Mouse (Mus musculus) limb, embryonic 12.5 days (tissue): ENCODE measurements around the gene Galnt6. TPM values are rescaled to one million over a fixed set of nuclear protein-coding genes. Genes with fewer than 3 reads are reported as not detected.

Experiments used
- ATAC-seq: fragments of 200-750 bp; cut with Nextera tagmentation; 2 replicates; pipeline ENCODE4 v1.8.0; 2017; ENCODE audit warnings: low read depth, moderate TSS enrichment; ENCODE audit not compliant: insufficient number of reproducible peaks, insufficient read depth, low FRiP score, low TSS enrichment
- H3K27ac ChIP-seq: fragments of 300-500 bp; sonication (generic); 2 replicates; pipeline ENCODE4 v1.5.1; 2016; ENCODE audit warnings: mild to moderate bottlenecking, moderate library complexity
- H3K27me3 ChIP-seq: fragments of 300-500 bp; sonication (generic); 2 replicates; pipeline ENCODE4 v1.6.1; 2016; ENCODE audit warnings: mild to moderate bottlenecking, moderate library complexity
- H3K36me3 ChIP-seq: fragments of 300-500 bp; sonication (generic); 2 replicates; pipeline ENCODE4 v1.6.1; 2016; ENCODE audit warnings: mild to moderate bottlenecking, moderate library complexity
- H3K4me1 ChIP-seq: fragments of 300-500 bp; sonication (generic); replicated peaks from 2 replicates; pipeline ENCODE4 v1.6.1; 2016
- H3K4me2 ChIP-seq: fragments of 300-500 bp; sonication (generic); 2 replicates; pipeline ENCODE4 v1.6.1; 2016; ENCODE audit warnings: mild to moderate bottlenecking, moderate library complexity
- H3K4me3 ChIP-seq: fragments of 300-500 bp; sonication (generic); replicated peaks from 2 replicates; pipeline ENCODE4 v1.5.1; 2016; ENCODE audit warnings: mild to moderate bottlenecking
- H3K9ac ChIP-seq: fragments of 300-500 bp; sonication (generic); replicated peaks from 2 replicates; pipeline ENCODE4 v1.6.1; 2016; ENCODE audit warnings: mild to moderate bottlenecking, moderate library complexity
- H3K9me3 ChIP-seq: fragments of 300-500 bp; sonication (generic); 2 replicates; pipeline ENCODE4 v1.6.1; 2016; ENCODE audit warnings: mild to moderate bottlenecking, moderate library complexity
- WGBS: fragments of 180-500 bp; shearing (Covaris S2); methylation state at CpG from one replicate; pipeline ENCODE4 v1.1.7; 2016; 5-methylcytosine and 5-hydroxymethylcytosine counted together
- microRNA-seq: library from miRNA; unstranded; fragments of <30 nt; microRNA quantifications from one replicate; pipeline ENCODE4, GENCODE M21; 2017
- polyA plus RNA-seq: library from polyadenylated mRNA; unstranded; fragments of >200 nt; fragmentation: Nextera tagmentation; extraction: Ambion mirVana; gene quantifications from 2 replicates; pipeline ENCODE4 v1.2.1, GENCODE M21; 2016

The Galnt6 gene
- polyA plus RNA-seq, 1 experiment from 2014 or later = 0.20 TPM

GRCm38 (mm10) chr15:100651610-100652009 is 77.6 kb downstream of the Galnt6 start:
- H3K27me3 ChIP-seq = no peaks in the 10 kb centered on the region
- no peak overlapping the region for H3K4me2 ChIP-seq
- H3K4me1 ChIP-seq = no peaks in the 10 kb centered on the region
- H3K36me3 ChIP-seq = no peaks in the 10 kb centered on the region
- no peak for ATAC-seq
- 83% methylated on average over 9 of the region's 9 CpGs for WGBS
- no peaks in the 10 kb centered on the region for H3K9me3 ChIP-seq
- no peak overlapping the region for H3K9ac ChIP-seq
- no peak overlapping the region for H3K4me3 ChIP-seq
- H3K27ac ChIP-seq = no peak overlapping the region

DNA sequence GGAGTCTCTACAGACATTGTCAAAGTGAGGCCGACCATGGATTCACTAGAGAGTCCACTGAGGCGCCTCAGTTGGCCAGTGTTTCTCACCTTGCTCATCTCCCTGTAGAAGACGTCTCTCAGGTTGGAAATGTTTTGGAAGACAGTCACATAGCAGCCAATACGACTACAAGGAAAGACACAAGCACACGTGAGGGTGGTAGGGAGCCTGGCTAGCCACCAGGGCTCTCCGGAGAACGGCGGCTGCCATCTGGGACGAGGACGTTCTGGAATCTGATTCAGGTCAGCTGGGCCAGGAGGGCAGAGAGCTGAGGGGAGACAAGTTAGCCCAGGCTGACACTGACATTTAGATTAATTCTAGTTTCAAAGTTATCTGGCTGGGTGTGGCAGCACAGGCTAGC is 79.1 kb downstream of the Galnt6 start:
- no peak overlapping the region for H3K27ac ChIP-seq
- no peaks in the 10 kb centered on the region for H3K27me3 ChIP-seq
- no peak overlapping the region for H3K9ac ChIP-seq
- H3K36me3 ChIP-seq = no peaks in the 10 kb centered on the region
- H3K4me2 ChIP-seq = no peak overlapping the region
- no peaks in the 10 kb centered on the region for H3K9me3 ChIP-seq
- no peaks in the 10 kb centered on the region for H3K4me1 ChIP-seq
- H3K4me3 ChIP-seq = no peak overlapping the region
- ATAC-seq = no peak
- 82% methylated on average over 10 of the region's 10 CpGs for WGBS

DNA sequence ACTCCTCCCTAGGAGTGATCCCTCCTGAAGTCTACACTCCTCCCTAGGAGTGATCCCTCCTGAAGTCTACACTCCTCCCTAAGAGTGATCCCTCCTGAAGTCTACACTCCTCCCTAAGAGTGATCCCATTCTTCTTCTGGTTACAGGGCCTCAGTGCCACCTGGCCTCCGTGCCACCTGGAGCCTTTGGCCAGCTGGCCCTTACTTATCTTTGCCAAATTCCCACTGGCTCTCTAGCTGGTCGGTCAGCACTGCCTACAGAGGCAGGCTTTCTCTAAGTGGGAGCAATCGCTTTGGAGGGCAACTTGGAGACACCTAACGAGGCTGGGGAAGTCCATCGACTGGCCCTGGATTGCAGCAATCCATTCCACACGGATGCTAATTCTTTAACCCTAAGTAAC is 83.0 kb downstream of the Galnt6 start:
- Histone ChIP-seq H3K27me3 (no peaks in the 10 kb centered on the region), H3K27ac (no peak overlapping the region), H3K9ac (no peak overlapping the region), H3K4me3 (no peak overlapping the region), H3K4me1 (no peaks in the 10 kb centered on the region), H3K4me2 (no peak overlapping the region), H3K9me3 (no peaks in the 10 kb centered on the region), H3K36me3 (no peaks in the 10 kb centered on the region)
- WGBS = 69% methylated on average over 6 of the region's 6 CpGs
- ATAC-seq = no peak

- Histone ChIP-seq H3K36me3 (no peaks in the 10 kb centered on the region), H3K9ac (no peak overlapping the region)
- ATAC-seq = no peak
Observed at GRCm38 (mm10) chr15:100642451-100642850, 86.7 kb downstream of the Galnt6 start.

More at GRCm38 (mm10) chr15:100642451-100642850, 86.7 kb downstream of the Galnt6 start:
- peaks cover 31% of the 10 kb centered on the region for H3K27me3 ChIP-seq
- no peak overlapping the region for H3K4me3 ChIP-seq
- no peaks in the 10 kb centered on the region for H3K9me3 ChIP-seq
- WGBS = 92% methylated on average over 7 of the region's 7 CpGs
- H3K27ac ChIP-seq = no peak overlapping the region
- no peak overlapping the region for H3K4me2 ChIP-seq
- peaks cover 4% of the 10 kb centered on the region; the same call in 1 of the 2 replicates for H3K4me1 ChIP-seq

Small RNAs within 50 kb of the gene (microRNA-seq; reads per million reads assigned to microRNA genes)
- not detected for gene Mir6961

Other genes starting within 250 kb of the Galnt6 start
- gene Csrnp2, start 233.9 kb downstream of the Galnt6 start, polyA plus RNA-seq = 34.1 and 34.4 TPM in 2 replicates
- 42.5 and 44.4 TPM in 2 replicates for gene Tfcp2, start 177.4 kb downstream of the Galnt6 start, polyA plus RNA-seq
- gene Pou6f1, start 129.4 kb downstream of the Galnt6 start, polyA plus RNA-seq = 6.6 and 8.9 TPM in 2 replicates
- 124 and 140 TPM in 2 replicates for gene Dazap2, start 114.0 kb downstream of the Galnt6 start, polyA plus RNA-seq
- 4.4 and 6.3 TPM in 2 replicates for gene Smagp, start 92.4 kb downstream of the Galnt6 start, polyA plus RNA-seq
- 2.6 and 2.8 TPM in 2 replicates for gene Bin2, start 59.8 kb downstream of the Galnt6 start, polyA plus RNA-seq
- 1.1 and 2.5 TPM in 2 replicates for gene Cela1, start 41.5 kb downstream of the Galnt6 start, polyA plus RNA-seq
- 7.5 and 8.6 TPM in 2 replicates for gene Slc4a8, start 32.4 kb upstream of the Galnt6 start, polyA plus RNA-seq
- 7.7 and 9.1 TPM in 2 replicates for gene Scn8a, start 140.5 kb upstream of the Galnt6 start, polyA plus RNA-seq